Comparison of ENCODE assay signal across 8 mouse cellular contexts in the genomic region with DNA sequence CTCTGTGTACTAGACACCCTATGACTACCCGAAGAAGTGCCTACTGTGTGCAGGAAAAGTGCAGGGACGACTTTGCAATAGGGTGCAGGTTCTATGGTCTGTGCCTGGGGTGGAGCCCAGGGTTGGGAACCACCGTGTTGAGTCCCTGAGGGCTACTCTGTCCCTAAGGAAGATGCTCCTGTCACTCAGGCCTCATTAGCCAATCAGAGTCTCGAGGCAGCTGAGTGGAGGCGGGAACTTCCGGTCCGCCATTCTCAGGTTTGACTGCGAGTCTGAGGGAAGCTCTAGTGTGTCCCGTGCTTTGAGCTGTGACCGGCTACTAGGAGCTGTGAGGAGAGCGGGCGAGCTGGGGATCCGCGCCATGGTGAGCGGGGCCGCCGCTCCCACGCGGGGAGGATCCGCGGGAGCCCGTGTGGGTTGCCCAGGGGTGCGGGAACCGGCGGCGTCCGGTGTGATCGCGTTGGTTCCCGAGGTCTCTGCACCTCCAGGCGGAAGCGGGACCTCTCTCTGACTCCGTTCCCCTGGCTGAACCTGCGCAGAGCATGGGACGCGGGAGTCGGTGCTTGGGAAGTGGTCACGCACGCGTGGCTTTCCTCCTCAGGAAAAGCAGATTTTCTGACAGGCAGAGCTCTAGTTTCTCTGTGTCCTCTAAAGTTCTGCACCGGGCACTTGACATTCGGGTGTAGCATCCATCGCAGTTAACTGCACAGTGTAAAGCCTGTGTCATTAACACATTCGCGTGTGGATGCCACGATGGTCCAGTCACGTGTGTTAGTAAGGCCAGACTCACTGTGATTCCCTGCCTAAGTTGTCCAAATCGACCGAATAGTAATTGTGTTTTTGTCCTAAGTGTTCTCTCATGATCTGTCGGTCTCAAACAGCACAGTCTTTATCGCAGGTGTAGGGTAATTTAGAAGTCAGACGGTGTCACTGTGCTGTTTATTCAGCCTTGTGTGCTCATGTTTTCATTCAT. TPM values are rescaled to one million over a fixed set of nuclear protein-coding genes. Genes with fewer than 3 reads are reported as not detected.
DNase-seq lines count a peak whose midpoint lies in the region; ATAC-seq lines count a peak whose summit lies in the region.
"Not testable (repeated sequence)": the region's sequence is repeated elsewhere in the genome, so short reads cannot be mapped to it uniquely, and the experiment has no call there.

A gene (plus strand): TSS at position 257 of the 973 bp plus-strand sequence.

- peaks cover 15% of the 10 kb centered on the region for H3K4me1 ChIP-seq in hindbrain, embryonic 15.5 days (replicated peaks)

- H3K9ac ChIP-seq in hindbrain, embryonic 15.5 days, result peak within 1 kb of the TSS; percentile 55

- DNase-seq in WW6 (ENCODE audit: low read depth, low spot score), result peak; percentile 76
- peak; percentile 86 to 91 for DNase-seq in cerebellum, postnatal 36 days
- DNase-seq in frontal cortex, postnatal 36 days (ENCODE audit: low spot score in 2 of 2), result peak; percentile 82 to 92
- DNase-seq in layer of hippocampus, postnatal 36 days, result peak; percentile 81 to 82
- DNase-seq in lung, postnatal 25 days (ENCODE audit: low spot score), result peak; percentile 91
- DNase-seq in retina, adult 2 months (ENCODE audit: low read depth, low spot score), result peak; percentile 83
- DNase-seq in thymus, postnatal 25 days, result peak; percentile 86

- ATAC-seq in hindbrain, embryonic 15.5 days (ENCODE audit: low FRiP score, low read depth), result peak; percentile 94

- peaks cover 16% of the 10 kb centered on the region for H3K36me3 ChIP-seq in hindbrain, embryonic 15.5 days

- not testable (repeated sequence) for H3K27me3 ChIP-seq in hindbrain, embryonic 15.5 days

- peak within 1 kb of the TSS; percentile 67 for H3K4me2 ChIP-seq in hindbrain, embryonic 15.5 days

- 3% methylated on average over 38 of the region's 52 CpGs for WGBS in hindbrain, embryonic 15.5 days

- H3K4me3 ChIP-seq in hindbrain, embryonic 15.5 days, result peak within 1 kb of the TSS; percentile 53

- H3K9me3 ChIP-seq in hindbrain, embryonic 15.5 days, result not testable (repeated sequence)

- H3K27ac ChIP-seq in hindbrain, embryonic 15.5 days (replicated peaks), result peak within 1 kb of the TSS; percentile 87

RNA-seq across cellular contexts. Expression of the gene that starts here (rescaled TPM):
- polyA plus RNA-seq in hindbrain, embryonic 15.5 days (2015; fragmentation: Nextera tagmentation; extraction: Ambion mirVana), result 5.4 and 6.5 TPM in 2 replicates
- 1 to 10 TPM; 3.8 to 4.9 TPM for total RNA-seq in layer of hippocampus, postnatal 36 days (2021)

Comparison
In these comparisons a context has a peak if more than half of its experiments do, and no peak if none do; other contexts are left out.
1. Peak in every context shown above with its lines: DNase-seq, ATAC-seq, H3K4me3 ChIP-seq and H3K27ac ChIP-seq.